Mouse (Mus musculus): ENCODE measurements around the gene Vmn1r63. TPM values are rescaled to one million over a fixed set of nuclear protein-coding genes. Genes with fewer than 3 reads are reported as not detected.
"Not testable (repeated sequence)": the region's sequence is repeated elsewhere in the genome, so short reads cannot be mapped to it uniquely, and the experiment has no call there.

Vmn1r63 gene
- polyA plus RNA-seq (2017; shearing (Covaris generic)): not detected

- ATAC-seq: not testable (repeated sequence)
These were observed at the start of gene Vmn1r63 for GRCm38 (mm10) chr7:5805345-5805744. Vmn1r63 (minus strand) TSS chr7:5805445.

Other genes with a start within 250 kb of the Vmn1r63 start
- under 1 TPM in 1 of 2 experiments, not detected in 1; 0.15 TPM for gene Vmn1r61, start 192.2 kb downstream of the Vmn1r63 start, polyA plus RNA-seq (2017; shearing (Covaris generic))
- not detected for gene Vmn1r62, start 131.8 kb downstream of the Vmn1r63 start, polyA plus RNA-seq (2017; shearing (Covaris generic))
- gene Vmn1r64, start 79.1 kb upstream of the Vmn1r63 start, polyA plus RNA-seq (2017; shearing (Covaris generic)): not detected
- not detected for gene Vmn1r65, start 205.6 kb upstream of the Vmn1r63 start, polyA plus RNA-seq (2017; shearing (Covaris generic))
- gene Nlrp4c, start 239.7 kb upstream of the Vmn1r63 start, polyA plus RNA-seq (2017; shearing (Covaris generic)): not detected